Mouse (Mus musculus): ENCODE data around the gene Epb41l4b. TPM values are rescaled to one million over a fixed set of nuclear protein-coding genes. Genes with fewer than 3 reads are reported as not detected.

Gene Epb41l4b
- total RNA-seq, 2 experiments from 2014 or later: 14.8 to 18.4 TPM

DNA sequence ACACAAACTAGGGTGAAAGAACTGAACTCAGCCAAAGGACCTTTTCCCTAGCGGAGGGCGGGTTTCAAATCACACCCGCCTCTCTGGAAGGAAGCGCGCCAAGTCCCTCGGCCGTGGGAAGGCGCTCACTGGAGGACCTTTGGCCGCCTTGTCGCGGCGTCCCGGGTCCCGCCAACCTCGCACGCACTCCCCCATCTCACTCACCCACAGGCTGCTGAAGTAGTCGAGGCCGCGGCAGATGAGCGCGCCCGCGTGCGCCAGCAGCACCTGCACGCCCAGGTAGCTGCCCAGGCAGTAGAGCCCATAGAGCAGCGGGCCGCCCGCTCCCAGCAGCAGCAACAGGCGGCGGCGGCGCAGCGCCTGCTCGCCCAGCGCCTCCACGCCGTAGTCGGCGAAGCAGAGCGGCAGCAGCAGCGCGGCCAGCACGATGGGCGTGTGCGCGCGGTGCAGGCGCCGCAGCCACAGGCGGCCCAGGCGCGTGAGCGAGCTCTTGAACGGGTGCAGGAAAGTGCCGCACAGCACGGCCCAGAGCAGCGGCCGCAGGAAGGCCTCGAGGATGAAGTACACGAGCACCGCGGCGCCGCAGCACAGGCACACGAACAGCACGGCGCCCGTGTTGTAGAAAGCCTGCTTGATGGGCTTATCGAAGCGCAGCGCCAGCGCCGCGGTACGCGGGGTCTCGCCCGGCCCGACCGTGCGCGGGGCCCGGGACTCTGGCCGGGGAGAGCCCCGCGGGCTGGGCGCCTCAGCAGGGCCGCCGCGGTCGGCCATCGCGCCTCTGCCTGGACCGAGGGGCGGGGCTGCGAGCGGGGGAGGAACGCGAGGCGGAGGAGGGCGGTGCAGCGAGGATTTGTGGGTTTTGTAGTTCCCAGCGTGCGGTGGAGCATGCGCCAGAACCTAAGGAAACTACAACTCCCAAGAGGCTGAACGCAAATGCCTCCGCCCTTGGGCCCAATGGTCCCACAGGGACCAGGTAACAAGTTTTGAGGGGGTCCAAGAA is 196.3 kb downstream of the Epb41l4b start, which contains the start of gene Tmem245:
Gene Tmem245 (minus strand): TSS at position 797 of the 1,000 bp plus-strand sequence.
- peak; percentile 86 to 96 for DNase-seq (ENCODE audit: low spot score in 2 of 2)

DNA sequence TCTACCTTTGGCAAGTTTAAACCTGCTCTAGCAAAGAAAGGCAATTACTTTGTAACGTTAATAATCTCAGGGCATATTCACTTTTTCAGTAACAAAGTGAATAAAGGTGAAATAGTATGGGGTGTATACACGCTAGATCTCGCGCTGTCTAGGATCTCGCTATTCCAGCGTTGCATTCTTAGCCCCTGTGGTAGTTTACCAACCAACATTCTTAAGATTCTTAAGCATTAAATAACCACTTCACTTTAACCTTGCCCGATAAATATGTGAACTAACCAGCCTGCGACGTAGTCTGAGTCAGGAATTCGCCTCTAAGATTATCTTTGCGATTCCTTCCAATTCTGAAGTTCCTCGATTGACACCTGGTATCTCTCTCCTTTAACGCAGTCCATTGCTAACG is 197.1 kb downstream of the Epb41l4b start:
- DNase-seq (ENCODE audit: low spot score in 2 of 2): no peak

DNA sequence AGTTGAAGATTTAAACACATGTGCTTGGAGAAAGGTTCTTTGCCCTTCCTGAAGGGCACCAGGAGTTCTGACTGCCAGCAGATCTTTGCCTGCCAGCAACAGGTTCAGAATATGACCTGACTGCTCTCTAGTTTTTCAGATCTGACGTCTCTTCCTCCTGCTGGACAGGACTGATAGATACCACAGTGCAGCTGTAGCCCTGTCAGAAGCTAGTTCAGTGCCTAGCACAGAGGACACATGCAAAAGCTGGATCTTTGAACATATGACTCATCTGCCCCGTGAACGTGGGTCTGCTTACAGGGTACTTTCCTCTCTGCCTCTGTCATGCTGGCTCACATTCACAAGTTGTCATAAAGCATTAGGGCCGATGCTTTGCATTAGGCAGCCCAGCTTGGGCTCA is 199.0 kb downstream of the Epb41l4b start:
- DNase-seq (ENCODE audit: low spot score in 2 of 2): no peak

DNA sequence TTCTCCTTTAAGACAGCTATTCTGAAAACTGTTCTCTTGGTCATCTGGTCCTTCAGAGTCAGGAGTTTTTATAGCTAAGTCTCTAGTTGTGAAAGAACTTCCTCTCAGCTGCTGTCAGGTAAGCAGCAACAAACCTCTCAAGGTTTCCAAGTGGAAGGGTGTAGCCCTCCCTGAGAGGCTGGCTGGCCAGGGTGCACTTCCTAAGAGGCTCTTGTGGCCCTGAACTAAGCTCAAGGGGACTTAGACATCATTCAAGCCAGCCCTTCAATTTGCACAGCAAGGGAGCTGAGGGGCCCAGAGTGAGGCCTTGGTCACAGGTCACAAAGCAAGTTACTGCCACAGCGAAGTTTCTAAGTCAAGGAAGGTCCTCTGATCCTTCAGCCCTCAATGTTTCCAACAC is 200.0 kb downstream of the Epb41l4b start:
- no peak for DNase-seq (ENCODE audit: low spot score in 2 of 2)

DNA sequence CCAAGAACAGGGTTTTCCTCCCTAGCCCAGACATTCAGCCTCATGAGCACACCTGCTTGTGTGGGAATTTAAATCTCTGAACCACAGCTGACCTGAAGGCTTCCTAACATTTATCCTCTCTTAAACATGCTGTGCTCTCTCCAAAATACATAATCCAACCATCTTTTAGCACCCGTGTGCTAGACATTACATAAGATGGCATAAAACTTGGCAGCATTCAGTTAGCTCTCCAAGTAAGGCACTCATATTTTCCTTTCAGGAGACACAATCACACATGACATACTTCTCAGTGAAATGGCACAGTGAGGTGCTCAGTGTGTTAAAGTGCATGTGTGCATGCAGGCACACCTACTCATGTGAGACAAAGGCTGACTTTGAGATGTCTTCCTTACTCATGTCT is 200.7 kb downstream of the Epb41l4b start:
- DNase-seq (ENCODE audit: low spot score in 2 of 2): no peak

Other genes with a start within 250 kb of the Epb41l4b start
- 10 to 100 TPM; 28.1 to 28.7 TPM for gene Tmem245, start 196.0 kb downstream of the Epb41l4b start, total RNA-seq (2021)
- gene Frrs1l, start 153.0 kb downstream of the Epb41l4b start, total RNA-seq (2021): 100 to 1,000 TPM; 161 to 167 TPM
- gene Ptpn3, start 158.4 kb upstream of the Epb41l4b start, total RNA-seq (2021): 10 to 100 TPM; 60.3 to 62.6 TPM

All from layer of hippocampus, postnatal 14 days (tissue).